Mouse (Mus musculus) limb, embryonic 14.5 days (tissue): ENCODE data around the gene Ttll12. TPM values are rescaled to one million over a fixed set of nuclear protein-coding genes. Genes with fewer than 3 reads are reported as not detected.

ENCODE experiments used
- ATAC-seq: fragments of 200-750 bp; cut with Nextera tagmentation; 2 replicates; pipeline ENCODE4 v1.8.0; 2017; ENCODE audit warnings: low read depth, moderate number of reproducible peaks, moderate TSS enrichment; ENCODE audit not compliant: low FRiP score
- DNase-seq: peaks from one replicate; pipeline ENCODE4 v3.0.0-alpha.2; 2015; ENCODE audit warnings: low spot score
- H3K27ac ChIP-seq: fragments of 300-500 bp; sonication (generic); replicated peaks from 2 replicates; pipeline ENCODE4 v1.5.1; 2014; ENCODE audit warnings: low read depth, mild to moderate bottlenecking, low read length, moderate library complexity, mixed read lengths
- H3K27me3 ChIP-seq: fragments of 300-500 bp; sonication (generic); 2 replicates; pipeline ENCODE4 v1.6.1; 2014; ENCODE audit warnings: low read length, mixed read lengths; ENCODE audit not compliant: control insufficient read depth, insufficient read depth
- H3K36me3 ChIP-seq: fragments of 300-500 bp; sonication (generic); 2 replicates; pipeline ENCODE4 v1.6.1; 2014; ENCODE audit warnings: mild to moderate bottlenecking, low read length, moderate library complexity, mixed read lengths; ENCODE audit not compliant: control insufficient read depth, insufficient read depth
- H3K4me1 ChIP-seq: fragments of 300-500 bp; sonication (generic); 2 replicates; pipeline ENCODE4 v1.6.1; 2014; ENCODE audit warnings: antibody characterized with exemption, low read length, mixed read lengths; ENCODE audit not compliant: control insufficient read depth, insufficient read depth
- H3K4me2 ChIP-seq: fragments of 300-500 bp; sonication (generic); replicated peaks from 2 replicates; pipeline ENCODE4 v1.6.1; 2014; ENCODE audit warnings: low read depth, mild to moderate bottlenecking, low read length, moderate library complexity; ENCODE audit not compliant: severe bottlenecking
- H3K4me3 ChIP-seq: fragments of 300-500 bp; sonication (generic); replicated peaks from 2 replicates; pipeline ENCODE4 v1.5.1; 2014; ENCODE audit warnings: low read length
- H3K9ac ChIP-seq: fragments of 300-500 bp; sonication (generic); 2 replicates; pipeline ENCODE4 v1.6.1; 2014; ENCODE audit warnings: mild to moderate bottlenecking, low read depth, low read length, moderate library complexity; ENCODE audit not compliant: severe bottlenecking
- H3K9me3 ChIP-seq: fragments of 300-500 bp; sonication (generic); 2 replicates; pipeline ENCODE4 v1.6.1; 2016; ENCODE audit warnings: low read length; ENCODE audit not compliant: control insufficient read depth
- POLR2A ChIP-seq: fragments of 200-500 bp; IDR thresholded peaks from 2 replicates; pipeline ENCODE4 v1.8.0; 2012; ENCODE audit warnings: inconsistent platforms, mild to moderate bottlenecking, moderate library complexity, borderline replicate concordance; ENCODE audit not compliant: insufficient read depth, insufficient read length; ENCODE audit errors: extremely low read depth
- WGBS: fragments of 180-500 bp; shearing (Covaris S2); extraction: QIAGEN DNeasy Blood & Tissue Kit; methylation state at CpG from one replicate; pipeline ENCODE4 v1.1.7; 2014; 5-methylcytosine and 5-hydroxymethylcytosine counted together
- polyA plus RNA-seq, 2 experiments: library from polyadenylated mRNA; depleted of rRNA in 1 of 2; stranded (reverse) in 1 of 2; unstranded in 1 of 2; fragments of >200 nt; fragmentation: Nextera tagmentation in 1 of 2; extraction: Ambion mirVana in 1 of 2; gene quantifications; 2 replicates each; pipeline versions ENCODE4 v1.2.1 to v1.2.3; 2012 to 2014

The Ttll12 gene
- polyA plus RNA-seq, 2 experiments: 35.1 to 35.6 TPM

GRCm38 (mm10) chr15:83563857-83564651, 30.9 kb downstream of the Ttll12 start:
- peak; percentile 38; the same call in 1 of the 2 replicates for ATAC-seq

GRCm38 (mm10) chr15:83563327-83563856, 31.6 kb downstream of the Ttll12 start, which contains the start of the genes Tspo and Mcat:
Tspo (plus strand) TSS chr15:83563592.
Mcat (minus strand) TSS chr15:83563787.
- DNase-seq (no peak), ATAC-seq (peak; percentile 24)
- no peaks in the 10 kb centered on the region for H3K9me3 ChIP-seq
- TF ChIP-seq POLR2A: no peak
- H3K27me3 ChIP-seq: no peaks in the 10 kb centered on the region
- no peaks in the 10 kb centered on the region for H3K36me3 ChIP-seq
- H3K4me2 ChIP-seq: peak within 1 kb of the TSS; percentile 95
- WGBS: 0% methylated on average over 26 of the region's 28 CpGs
- H3K4me3 ChIP-seq: peak within 1 kb of the TSS; percentile 49
- peaks cover 15% of the 10 kb centered on the region for H3K4me1 ChIP-seq
- H3K9ac ChIP-seq: peak within 1 kb of the TSS; percentile 59
- no peak within 1 kb of the TSS for H3K27ac ChIP-seq

More at GRCm38 (mm10) chr15:83563857-83564651, 30.9 kb downstream of the Ttll12 start:
- H3K36me3 ChIP-seq: no peaks in the 10 kb centered on the region
- peak overlapping the region; percentile 59 for H3K9ac ChIP-seq
- WGBS: 2% methylated on average over 27 of the region's 27 CpGs
- H3K27ac ChIP-seq: no peak overlapping the region
- H3K27me3 ChIP-seq: no peaks in the 10 kb centered on the region
- peak overlapping the region; percentile 49 for H3K4me3 ChIP-seq
- DNase-seq: peak; percentile 50
- peaks cover 15% of the 10 kb centered on the region for H3K4me1 ChIP-seq
- H3K4me2 ChIP-seq: peak overlapping the region; percentile 95
- no peak for TF ChIP-seq POLR2A
- H3K9me3 ChIP-seq: no peaks in the 10 kb centered on the region

GRCm38 (mm10) chr15:83562626-83563270, 32.2 kb downstream of the Ttll12 start:
- no peaks in the 10 kb centered on the region for H3K36me3 ChIP-seq

GRCm38 (mm10) chr15:83560941-83561477, 33.9 kb downstream of the Ttll12 start:
- Histone ChIP-seq H3K27me3 (no peaks in the 10 kb centered on the region), H3K4me1 (peaks cover 15% of the 10 kb centered on the region), H3K4me3 (no peak overlapping the region), H3K27ac (no peak overlapping the region), H3K36me3 (no peaks in the 10 kb centered on the region), H3K9ac (no peak overlapping the region), H3K9me3 (no peaks in the 10 kb centered on the region), H3K4me2 (no peak overlapping the region)
- no peak for TF ChIP-seq POLR2A
- DNase-seq (no peak), ATAC-seq (no peak)
- WGBS: 62% methylated on average over 5 of the region's 5 CpGs

More at GRCm38 (mm10) chr15:83562626-83563270, 32.2 kb downstream of the Ttll12 start:
- peaks cover 15% of the 10 kb centered on the region for H3K4me1 ChIP-seq
- H3K9ac ChIP-seq: peak overlapping the region; percentile 5; the same call in 1 of the 2 replicates
- TF ChIP-seq POLR2A: no peak
- no peaks in the 10 kb centered on the region for H3K27me3 ChIP-seq
- H3K9me3 ChIP-seq: no peaks in the 10 kb centered on the region
- H3K4me2 ChIP-seq: peak overlapping the region; percentile 95
- WGBS: 35% methylated on average over 15 of the region's 15 CpGs
- H3K27ac ChIP-seq: no peak overlapping the region
- ATAC-seq (peak; percentile 56), DNase-seq (peak; percentile 83)
- H3K4me3 ChIP-seq: peak overlapping the region; percentile 49; the same call in 1 of the 2 replicates
